Mouse (Mus musculus) frontal cortex, adult (tissue): Measurements from ENCODE around the gene Sept10.
"Not testable (repeated sequence)": the region's sequence is repeated elsewhere in the genome, so short reads cannot be mapped to it uniquely, and the experiment has no call there.

ENCODE experiments used
- ATAC-seq: cut with Nextera tagmentation; 2 replicates; pipeline ENCODE4 v1.9.2; 2017; ENCODE audit warnings: mild to moderate bottlenecking, moderate library complexity, mixed read lengths; ENCODE audit not compliant: low TSS enrichment

The Sept10 gene

GRCm38 (mm10) chr10:59127637-59128036 is 94.0 kb downstream of the Sept10 start:
- peak; percentile 85 for ATAC-seq

GRCm38 (mm10) chr10:59125497-59125896 is 96.2 kb downstream of the Sept10 start:
- no peak for ATAC-seq

DNA sequence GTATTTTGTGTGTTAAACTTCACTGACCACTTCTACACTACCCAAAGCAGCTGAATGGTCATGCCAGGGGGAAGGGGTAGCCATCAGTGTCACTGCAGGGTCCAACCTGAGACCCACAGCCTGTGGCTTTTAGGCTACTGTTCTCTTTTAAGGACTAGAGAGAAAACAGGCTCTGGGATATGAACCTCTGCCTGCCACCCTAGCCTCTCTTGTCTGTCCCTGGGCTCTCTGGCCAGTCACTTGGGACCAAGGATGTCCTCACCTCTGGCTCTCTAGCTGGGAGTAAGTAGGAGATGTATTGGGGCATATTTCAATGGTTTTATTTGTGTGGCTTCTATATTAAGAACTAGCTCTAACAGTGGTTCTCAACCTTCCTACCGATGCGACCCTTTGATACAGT is 101.8 kb downstream of the Sept10 start:
- no peak for ATAC-seq

GRCm38 (mm10) chr10:59119001-59119400 is 102.6 kb downstream of the Sept10 start:
- ATAC-seq, result no peak; the same call in 1 of the 2 replicates

GRCm38 (mm10) chr10:59117555-59117954 is 104.1 kb downstream of the Sept10 start:
- ATAC-seq, result no peak

- ATAC-seq, result no peak
Measured at GRCm38 (mm10) chr10:59116331-59116730, 105.3 kb downstream of the Sept10 start.

GRCm38 (mm10) chr10:59115691-59116090 is 106.0 kb downstream of the Sept10 start:
- peak; percentile 18; the same call in 1 of the 2 replicates for ATAC-seq

DNA sequence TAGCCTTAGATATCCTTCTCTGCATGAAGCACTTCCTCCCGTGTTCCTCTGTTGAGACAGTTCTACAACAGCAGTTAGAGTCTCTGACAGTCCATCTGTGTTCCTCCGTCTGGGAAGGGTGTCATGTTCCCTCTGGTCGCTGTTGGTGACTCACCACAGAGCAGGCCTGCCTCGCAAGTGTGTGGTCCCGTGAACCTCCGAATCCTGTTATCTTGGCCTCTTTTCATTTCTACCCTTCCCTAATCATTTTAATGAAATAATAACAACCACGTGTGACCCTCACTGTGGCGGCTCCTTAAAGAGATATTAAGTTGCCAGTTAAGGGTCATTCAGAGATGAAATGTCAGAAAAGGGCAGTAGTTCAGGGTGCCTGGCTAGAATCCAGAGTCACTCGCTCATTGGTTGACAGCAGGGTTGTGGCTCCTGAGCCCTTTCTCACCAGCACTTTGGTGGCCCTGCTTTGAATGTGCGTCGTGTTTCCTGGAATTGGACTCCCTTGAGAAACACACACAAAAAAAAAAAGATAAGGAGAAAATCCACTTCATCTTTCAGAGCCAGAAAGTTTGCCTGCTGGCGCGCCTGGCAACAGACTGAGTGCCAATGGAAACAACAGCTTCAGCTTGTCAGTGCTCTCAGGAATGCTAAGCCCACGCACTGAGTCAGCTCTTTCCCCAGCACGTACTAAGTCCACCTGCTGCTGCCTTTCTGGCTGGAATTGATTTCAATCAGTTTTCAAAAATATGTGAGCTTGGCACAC is 106.9 kb downstream of the Sept10 start:
- ATAC-seq, result peak; percentile 85

- no peak for ATAC-seq
Measured at GRCm38 (mm10) chr10:59113386-59113785, 108.3 kb downstream of the Sept10 start.

DNA sequence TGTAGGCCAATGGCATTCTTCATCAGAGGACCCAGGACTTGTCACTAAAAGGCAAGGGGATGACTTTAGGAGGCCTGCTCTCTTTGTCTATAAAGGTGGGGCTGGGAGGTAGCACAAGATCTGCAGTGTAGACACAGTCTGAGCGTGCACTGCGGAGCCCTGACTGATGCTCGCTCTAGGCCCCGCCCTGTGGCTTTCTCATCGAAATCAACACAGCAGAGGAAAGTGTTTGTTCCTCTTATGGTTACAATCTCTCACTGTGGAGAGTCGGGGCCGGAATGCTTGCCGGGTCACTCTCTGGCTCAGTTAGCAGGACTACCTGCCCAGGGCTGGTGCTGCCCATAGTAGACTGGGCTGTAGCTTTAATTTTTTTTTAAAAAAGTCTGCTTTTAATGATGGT is 108.9 kb downstream of the Sept10 start:
- no peak for ATAC-seq

DNA sequence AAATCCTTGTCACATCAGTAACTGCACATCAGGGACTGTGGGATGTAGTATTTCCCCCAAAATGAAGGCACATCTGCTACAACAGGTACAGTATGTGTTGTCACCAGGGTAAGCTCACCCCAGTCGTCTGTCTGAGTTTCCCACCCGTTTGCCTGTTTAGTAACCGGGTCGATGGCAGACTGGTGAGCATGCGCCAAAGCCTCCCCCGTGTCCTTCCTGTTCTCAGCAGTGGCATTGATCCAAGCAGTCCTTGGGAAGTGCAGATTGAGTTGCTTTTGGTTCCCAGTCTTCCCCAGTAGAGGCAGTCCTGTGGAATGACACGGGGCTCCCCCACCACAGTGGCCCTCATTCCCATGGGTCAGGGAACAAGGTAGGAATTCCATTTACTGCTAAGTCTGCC is 111.3 kb downstream of the Sept10 start:
- ATAC-seq, result peak; percentile 14; the same call in 1 of the 2 replicates

GRCm38 (mm10) chr10:59109015-59109414 is 112.6 kb downstream of the Sept10 start:
- peak; percentile 53 for ATAC-seq

DNA sequence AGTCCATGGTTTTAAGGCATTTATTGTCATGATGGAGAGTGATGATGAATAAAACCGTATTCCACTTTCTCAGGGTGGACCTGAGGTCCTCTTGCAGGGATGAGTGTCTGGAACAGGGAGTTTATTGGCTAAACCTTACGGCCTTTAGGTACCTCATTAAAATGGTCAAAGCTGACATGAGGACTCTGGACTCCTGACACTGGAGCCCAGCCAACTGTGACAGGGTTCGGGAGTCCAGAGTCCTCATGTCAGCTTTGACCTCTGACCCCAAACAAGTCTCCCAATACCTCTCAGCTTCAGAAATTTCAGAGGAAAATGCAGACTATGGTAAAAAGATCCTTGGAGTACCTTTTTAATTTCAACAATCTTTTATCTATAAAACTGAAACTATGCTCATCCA is 115.0 kb downstream of the Sept10 start:
- no peak for ATAC-seq

- ATAC-seq, result no peak
Measured at GRCm38 (mm10) chr10:59105885-59106284, 115.8 kb downstream of the Sept10 start.

DNA sequence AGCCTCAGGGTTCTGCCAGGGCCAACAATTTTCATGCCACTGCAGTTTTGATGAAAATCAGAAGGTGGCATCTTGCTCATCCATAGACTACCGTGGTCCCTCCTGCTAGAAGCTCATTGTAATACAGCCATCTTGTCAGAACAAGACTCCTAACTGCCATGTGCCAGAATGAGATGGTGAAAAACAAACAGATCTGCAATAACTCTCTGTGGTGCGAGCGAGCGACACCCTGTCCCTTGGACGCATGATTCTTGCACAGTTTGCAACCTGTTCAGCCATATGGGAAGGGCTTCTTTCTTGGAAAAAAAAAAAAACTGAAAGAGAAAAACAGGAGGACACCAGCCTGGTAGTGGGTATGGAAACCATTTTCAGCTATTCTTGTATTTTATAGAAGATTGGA is 117.0 kb downstream of the Sept10 start:
- peak; percentile 49 for ATAC-seq

GRCm38 (mm10) chr10:59103076-59103475 is 118.6 kb downstream of the Sept10 start:
- not testable (repeated sequence) for ATAC-seq

DNA sequence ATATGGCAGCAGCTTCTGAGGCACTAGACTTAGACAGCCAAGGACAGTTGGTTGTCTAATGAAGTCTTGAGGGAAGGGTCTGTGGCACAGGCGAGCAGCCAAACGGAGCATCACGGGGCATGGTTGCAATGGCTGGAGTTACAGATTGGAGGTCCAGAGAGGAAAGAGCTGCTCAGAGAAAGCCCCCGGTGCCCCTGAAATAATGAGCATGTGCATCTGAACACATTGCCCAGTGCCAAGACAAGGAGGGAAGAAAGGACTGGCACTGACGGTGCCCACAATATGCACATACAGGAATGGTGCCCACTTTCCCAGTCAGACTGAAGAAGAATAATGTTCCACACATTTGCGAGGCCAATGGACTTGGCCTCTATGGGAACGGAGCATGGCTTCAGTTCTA is 129.7 kb downstream of the Sept10 start:
- ATAC-seq, result no peak
